8 mouse cellular contexts compared by ENCODE assay signal in genomic region chr6:94698509-94699172, GRCm38 (mm10). TPM values are rescaled to one million over a fixed set of nuclear protein-coding genes. Genes with fewer than 3 reads are reported as not detected.
DNase-seq lines count a peak whose midpoint lies in the region; ATAC-seq and TF ChIP-seq lines count a peak whose summit lies in the region.

No protein-coding gene starts in this region.

- no peaks in the 10 kb centered on the region for H3K9me3 ChIP-seq in kidney, postnatal 0 days (replicated peaks; ENCODE audit: low read length)
- H3K9me3 ChIP-seq in embryonic facial prominence, embryonic 11.5 days (replicated peaks; ENCODE audit: control insufficient read depth, low read length), result no peaks in the 10 kb centered on the region
- no peaks in the 10 kb centered on the region for H3K9me3 ChIP-seq in hindbrain, embryonic 15.5 days
- H3K9me3 ChIP-seq in midbrain, embryonic 16.5 days (replicated peaks; ENCODE audit: control insufficient read depth, low read length, poor library complexity, severe bottlenecking), result no peaks in the 10 kb centered on the region

- peaks cover 14% of the 10 kb centered on the region for H3K4me1 ChIP-seq in kidney, postnatal 0 days (replicated peaks; ENCODE audit: insufficient read depth, low read length)
- H3K4me1 ChIP-seq in embryonic facial prominence, embryonic 11.5 days (ENCODE audit: control insufficient read depth, insufficient read depth, low read length), result no peaks in the 10 kb centered on the region
- peaks cover 38% of the 10 kb centered on the region for H3K4me1 ChIP-seq in hindbrain, embryonic 15.5 days (replicated peaks)
- H3K4me1 ChIP-seq in midbrain, embryonic 16.5 days (ENCODE audit: control insufficient read depth, insufficient read depth, low read length), result peaks cover 19% of the 10 kb centered on the region

- TF ChIP-seq CTCF in kidney, postnatal 0 days (IDR thresholded peaks at IDR 0.05; ENCODE audit: low read depth), result no peak

- 8% methylated on average over 11 of the region's 11 CpGs for WGBS in kidney, postnatal 0 days
- 7% methylated on average over 11 of the region's 11 CpGs for WGBS in embryonic facial prominence, embryonic 11.5 days
- WGBS in hindbrain, embryonic 15.5 days, result 3% methylated on average over 11 of the region's 11 CpGs
- WGBS in midbrain, embryonic 16.5 days, result 3% methylated on average over 11 of the region's 11 CpGs

- no peaks in the 10 kb centered on the region for H3K27me3 ChIP-seq in kidney, postnatal 0 days (ENCODE audit: insufficient read depth, low read length)
- H3K27me3 ChIP-seq in embryonic facial prominence, embryonic 11.5 days (ENCODE audit: control insufficient read depth, insufficient read depth, low read length), result peaks cover 2% of the 10 kb centered on the region; the same call in 1 of the 2 replicates
- 0 out of 2 replicates have a peak, but pooled peaks cover 4% of the 10 kb centered on the region for H3K27me3 ChIP-seq in hindbrain, embryonic 15.5 days
- H3K27me3 ChIP-seq in midbrain, embryonic 16.5 days (ENCODE audit: control insufficient read depth, insufficient read depth, low read depth, low read length), result no peaks in the 10 kb centered on the region

- peak overlapping the region; percentile 97 for H3K4me2 ChIP-seq in kidney, postnatal 0 days (ENCODE audit: low read length)
- H3K4me2 ChIP-seq in embryonic facial prominence, embryonic 11.5 days (ENCODE audit: low read depth, low read length), result peak overlapping the region; percentile 94
- H3K4me2 ChIP-seq in hindbrain, embryonic 15.5 days, result peak overlapping the region; percentile 91
- peak overlapping the region; percentile 89 for H3K4me2 ChIP-seq in midbrain, embryonic 16.5 days (ENCODE audit: low read length)

- no peak for DNase-seq in kidney, postnatal 0 days (ENCODE audit: low spot score)
- DNase-seq in kidney, adult 11 months, result no peak
- no peak for DNase-seq in embryonic facial prominence, embryonic 11.5 days (ENCODE audit: low spot score)
- DNase-seq in gastrocnemius, postnatal 36 days, result no peak
- no peak for DNase-seq in left cerebral cortex, adult 18-20 months (ENCODE audit: low spot score in 2 of 2)
- DNase-seq in layer of hippocampus, adult 9-11 months, result no peak

- ATAC-seq in kidney, postnatal 0 days (replicated peaks; ENCODE audit: low FRiP score, low read depth), result no peak
- ATAC-seq in embryonic facial prominence, embryonic 11.5 days (replicated peaks; ENCODE audit: insufficient number of reproducible peaks, low FRiP score, low TSS enrichment, low read depth), result no peak
- ATAC-seq in hindbrain, embryonic 15.5 days (ENCODE audit: low FRiP score, low read depth), result no peak
- no peak for ATAC-seq in midbrain, embryonic 16.5 days

- H3K27ac ChIP-seq in kidney, postnatal 0 days, result no peak overlapping the region
- no peak overlapping the region for H3K27ac ChIP-seq in embryonic facial prominence, embryonic 11.5 days (replicated peaks; ENCODE audit: low read depth, low read length)
- H3K27ac ChIP-seq in hindbrain, embryonic 15.5 days (replicated peaks), result peak overlapping the region; percentile 89
- peak overlapping the region; percentile 84; the same call in 1 of the 2 replicates for H3K27ac ChIP-seq in midbrain, embryonic 16.5 days (ENCODE audit: low read length)

- H3K4me3 ChIP-seq in kidney, postnatal 0 days (replicated peaks; ENCODE audit: low read depth, low read length), result peak overlapping the region; percentile 82
- peak overlapping the region; percentile 91 for H3K4me3 ChIP-seq in embryonic facial prominence, embryonic 11.5 days (ENCODE audit: low read depth, low read length)
- peak overlapping the region; percentile 96 for H3K4me3 ChIP-seq in hindbrain, embryonic 15.5 days
- H3K4me3 ChIP-seq in midbrain, embryonic 16.5 days (ENCODE audit: low read depth, low read length), result peak overlapping the region; percentile 75

- H3K36me3 ChIP-seq in kidney, postnatal 0 days (ENCODE audit: insufficient read depth, low read length), result no peaks in the 10 kb centered on the region
- no peaks in the 10 kb centered on the region for H3K36me3 ChIP-seq in embryonic facial prominence, embryonic 11.5 days (replicated peaks; ENCODE audit: control insufficient read depth, insufficient read depth, low read depth, low read length)
- H3K36me3 ChIP-seq in hindbrain, embryonic 15.5 days, result no peaks in the 10 kb centered on the region
- H3K36me3 ChIP-seq in midbrain, embryonic 16.5 days (ENCODE audit: control insufficient read depth, insufficient read depth, low read length), result no peaks in the 10 kb centered on the region

- intact Hi-C loops in gastrocnemius, postnatal 36 days (cut with DNase I), result loop anchor here (2.0 kb wide), 1 partner anchor 38 kb away; no protein-coding TSS in a partner anchor

- H3K9ac ChIP-seq in kidney, postnatal 0 days (ENCODE audit: low read depth, low read length), result peak overlapping the region; percentile 81
- peak overlapping the region; percentile 89 for H3K9ac ChIP-seq in embryonic facial prominence, embryonic 11.5 days (replicated peaks; ENCODE audit: low read length)
- peak overlapping the region; percentile 86 for H3K9ac ChIP-seq in hindbrain, embryonic 15.5 days
- H3K9ac ChIP-seq in midbrain, embryonic 16.5 days (ENCODE audit: low read depth, low read length), result peak overlapping the region; percentile 85

RNA-seq across cellular contexts. Expression of gene Lrig1, which starts 1.3 kb away (rescaled TPM):
- polyA plus RNA-seq in kidney, postnatal 0 days (2015; fragmentation: Nextera tagmentation; extraction: Ambion mirVana), result 6.1 and 8.3 TPM in 2 replicates
- polyA plus RNA-seq in embryonic facial prominence, embryonic 11.5 days (2014; fragmentation: Nextera tagmentation; extraction: Ambion mirVana), result 15.1 and 17.2 TPM in 2 replicates
- 20.6 and 23.8 TPM in 2 replicates for polyA plus RNA-seq in hindbrain, embryonic 15.5 days (2015; fragmentation: Nextera tagmentation; extraction: Ambion mirVana)
- 8.6 and 14.2 TPM in 2 replicates for polyA plus RNA-seq in midbrain, embryonic 16.5 days (2015; fragmentation: Nextera tagmentation; extraction: Ambion mirVana)
- 10 to 100 TPM; 49.2 to 51.2 TPM for total RNA-seq in gastrocnemius, postnatal 36 days (2021)
- 10 to 100 TPM; 22.6 to 31.6 TPM for total RNA-seq in left cerebral cortex, adult 18-20 months (2021)

Comparison
In these comparisons a context has a peak if more than half of its experiments do, and no peak if none do; other contexts are left out.
1. H3K27ac ChIP-seq: peak in hindbrain, embryonic 15.5 days (single experiment) and midbrain, embryonic 16.5 days (single experiment); none in kidney, postnatal 0 days (single experiment) and embryonic facial prominence, embryonic 11.5 days (single experiment).
2. Peak in every context shown above with its lines, with median percentiles within 50 percentile points of each other: H3K4me2 ChIP-seq, H3K4me3 ChIP-seq and H3K9ac ChIP-seq.